Mouse (Mus musculus) brain, embryonic 14.5 days (tissue): ENCODE measurements around the gene 4930522H14Rik.

ENCODE experiments used
- CTCF ChIP-seq: fragments of 200-500 bp; IDR thresholded peaks from 2 replicates; pipeline ENCODE4 v1.5.1; 2012; ENCODE audit warnings: inconsistent platforms, mild to moderate bottlenecking, moderate library complexity, borderline replicate concordance; ENCODE audit not compliant: insufficient read depth, insufficient read length; ENCODE audit errors: extremely low read depth
- POLR2A ChIP-seq: fragments of 200-500 bp; IDR thresholded peaks from 2 replicates; pipeline ENCODE4 v1.6.1; 2012; ENCODE audit warnings: mild to moderate bottlenecking, inconsistent platforms, borderline replicate concordance; ENCODE audit not compliant: poor library complexity, insufficient read depth, insufficient read length, severe bottlenecking; ENCODE audit errors: extremely low read depth

DNA sequence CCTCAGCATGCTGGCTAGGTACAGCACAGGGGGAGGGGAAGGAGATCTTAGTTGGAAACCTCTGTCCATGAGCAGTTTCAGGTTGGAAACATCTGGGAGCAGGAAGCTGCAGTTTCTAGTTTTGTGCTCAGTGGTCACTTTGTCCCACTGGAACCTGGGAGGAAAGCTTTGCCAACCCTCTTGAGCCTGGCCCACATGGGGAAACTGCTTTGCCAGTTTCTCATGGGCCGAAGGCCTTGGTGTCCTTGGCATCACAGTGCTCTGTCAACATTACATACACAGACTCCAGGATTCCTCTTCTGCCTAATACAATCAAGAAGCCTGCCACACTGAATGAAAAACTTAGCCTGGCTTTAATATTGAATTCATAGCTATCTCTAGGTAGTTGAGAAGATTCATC lies 48.4 kb downstream of the 4930522H14Rik start:
- no peak for TF ChIP-seq CTCF
- TF ChIP-seq POLR2A, result no peak
